Mouse (Mus musculus) stomach, postnatal 0 days (tissue): ENCODE results near the gene Cnrip1. TPM values are rescaled to one million over a fixed set of nuclear protein-coding genes. Genes with fewer than 3 reads are reported as not detected.
"Not testable (repeated sequence)": the region's sequence is repeated elsewhere in the genome, so short reads cannot be mapped to it uniquely, and the experiment has no call there.

Experiments
- ATAC-seq: fragments of 200-750 bp; cut with Nextera tagmentation; 2 replicates; pipeline ENCODE4 v1.8.0; 2017; ENCODE audit not compliant: low FRiP score, low TSS enrichment
- DNase-seq: peaks from one replicate; pipeline ENCODE4 v3.0.0-alpha.2; 2016; ENCODE audit warnings: low spot score
- H3K27ac ChIP-seq: fragments of 300-500 bp; sonication (generic); replicated peaks from 2 replicates; pipeline ENCODE4 v1.5.1; 2014; ENCODE audit warnings: mild to moderate bottlenecking, control low read depth
- H3K27me3 ChIP-seq: fragments of 300-500 bp; sonication (generic); 2 replicates; pipeline ENCODE4 v1.6.1; 2014; ENCODE audit warnings: low read length; ENCODE audit not compliant: control insufficient read depth, insufficient read depth
- H3K36me3 ChIP-seq: fragments of 300-500 bp; sonication (generic); 2 replicates; pipeline ENCODE4 v1.6.1; 2014; ENCODE audit warnings: low read length, mixed read lengths; ENCODE audit not compliant: control insufficient read depth, insufficient read depth
- H3K4me1 ChIP-seq: fragments of 300-500 bp; sonication (generic); replicated peaks from 2 replicates; pipeline ENCODE4 v1.6.1; 2014; ENCODE audit warnings: antibody characterized with exemption; ENCODE audit not compliant: control insufficient read depth, insufficient read depth
- H3K4me2 ChIP-seq: fragments of 300-500 bp; sonication (generic); replicated peaks from 2 replicates; pipeline ENCODE4 v1.6.1; 2014; ENCODE audit warnings: low read depth, mild to moderate bottlenecking, control low read depth, moderate library complexity
- H3K4me3 ChIP-seq: fragments of 300-500 bp; sonication (generic); 2 replicates; pipeline ENCODE4 v1.5.1; 2014; ENCODE audit warnings: low read depth, low read length, control low read depth
- H3K9ac ChIP-seq: fragments of 300-500 bp; sonication (generic); 2 replicates; pipeline ENCODE4 v1.6.1; 2014; ENCODE audit warnings: mild to moderate bottlenecking, low read length, control low read depth, mixed read lengths
- H3K9me3 ChIP-seq: fragments of 300-500 bp; sonication (generic); 2 replicates; pipeline ENCODE4 v1.6.1; 2016; ENCODE audit warnings: low read length; ENCODE audit not compliant: control insufficient read depth
- CTCF ChIP-seq: IDR thresholded peaks from 2 replicates; pipeline ENCODE4 v1.5.1; 2016; ENCODE audit warnings: antibody characterized with exemption, low read depth, mild to moderate bottlenecking, moderate library complexity
- EP300 ChIP-seq: optimal IDR thresholded peaks from 2 replicates; pipeline ENCODE3; 2016; ENCODE audit warnings: antibody characterized with exemption
- WGBS: fragments of 180-500 bp; shearing (Covaris S2); extraction: QIAGEN DNeasy Blood & Tissue Kit; methylation state at CpG from one replicate; pipeline ENCODE4 v1.1.7; 2014; 5-methylcytosine and 5-hydroxymethylcytosine counted together
- polyA plus RNA-seq: library from polyadenylated mRNA; unstranded; fragments of >200 nt; fragmentation: Nextera tagmentation; extraction: Ambion mirVana; gene quantifications from 2 replicates; pipeline ENCODE4 v1.2.1, GENCODE M21; 2015

Cnrip1 gene
- polyA plus RNA-seq, 1 experiment from 2014 or later = 15.1 TPM

GRCm38 (mm10) chr11:17045806-17046205 lies 5.6 kb upstream of the Cnrip1 start:
- DNase-seq (no peak), ATAC-seq (no peak)
- Histone ChIP-seq H3K36me3 (no peaks in the 10 kb centered on the region), H3K27ac (no peak overlapping the region), H3K9me3 (no peaks in the 10 kb centered on the region), H3K9ac (no peak overlapping the region), H3K4me2 (no peak overlapping the region), H3K27me3 (no peaks in the 10 kb centered on the region), H3K4me3 (no peak overlapping the region), H3K4me1 (no peaks in the 10 kb centered on the region)
- TF ChIP-seq CTCF (no peak), EP300 (no peak)
- 85% methylated on average over 2 of the region's 2 CpGs for WGBS

GRCm38 (mm10) chr11:17052476-17053049 lies 1.2 kb downstream of the Cnrip1 start:
- TF ChIP-seq CTCF = no peak
- ATAC-seq = no peak
- Histone ChIP-seq H3K27ac (peak overlapping the region; percentile 81), H3K4me2 (peak overlapping the region; percentile 63), H3K36me3 (no peaks in the 10 kb centered on the region), H3K9ac (peak overlapping the region; percentile 71), H3K4me1 (no peaks in the 10 kb centered on the region), H3K4me3 (peak overlapping the region; percentile 57), H3K27me3 (no peaks in the 10 kb centered on the region), H3K9me3 (no peaks in the 10 kb centered on the region)
- no peak for DNase-seq
- 19% methylated on average over 6 of the region's 6 CpGs for WGBS

GRCm38 (mm10) chr11:17069360-17069759 lies 18.0 kb downstream of the Cnrip1 start:
- not testable (repeated sequence) for H3K9me3 ChIP-seq, H3K9ac ChIP-seq, H3K4me2 ChIP-seq, DNase-seq, ATAC-seq, H3K4me3 ChIP-seq, H3K36me3 ChIP-seq, H3K27ac ChIP-seq, H3K27me3 ChIP-seq, H3K4me1 ChIP-seq
- 95% methylated on average over 2 of the region's 2 CpGs for WGBS

GRCm38 (mm10) chr11:17075656-17076055 lies 24.3 kb downstream of the Cnrip1 start:
- Histone ChIP-seq H3K4me1 (no peaks in the 10 kb centered on the region), H3K4me3 (no peak overlapping the region), H3K27me3 (no peaks in the 10 kb centered on the region), H3K4me2 (no peak overlapping the region), H3K9ac (no peak overlapping the region), H3K27ac (no peak overlapping the region), H3K36me3 (no peaks in the 10 kb centered on the region), H3K9me3 (no peaks in the 10 kb centered on the region)
- ATAC-seq = no peak
- TF ChIP-seq EP300 (no peak), CTCF (no peak)
- DNase-seq = no peak
- 94% methylated on average over 2 of the region's 2 CpGs for WGBS

GRCm38 (mm10) chr11:17082086-17082485 lies 30.7 kb downstream of the Cnrip1 start:
- no peak overlapping the region for H3K9ac ChIP-seq
- no peaks in the 10 kb centered on the region for H3K9me3 ChIP-seq
- TF ChIP-seq CTCF = no peak
- no peak for TF ChIP-seq EP300
- H3K36me3 ChIP-seq = no peaks in the 10 kb centered on the region
- no peak overlapping the region for H3K4me3 ChIP-seq
- H3K4me1 ChIP-seq = no peaks in the 10 kb centered on the region
- DNase-seq (no peak), ATAC-seq (no peak)
- H3K27ac ChIP-seq = no peak overlapping the region
- H3K4me2 ChIP-seq = no peak overlapping the region
- 65% methylated on average over 3 of the region's 3 CpGs for WGBS
- H3K27me3 ChIP-seq = no peaks in the 10 kb centered on the region

- no peaks in the 10 kb centered on the region for H3K27me3 ChIP-seq
- H3K4me3 ChIP-seq = no peak overlapping the region
- ATAC-seq = no peak; the same call in 1 of the 2 replicates
- DNase-seq = no peak
- no peak overlapping the region for H3K27ac ChIP-seq
- H3K9ac ChIP-seq = no peak overlapping the region
- no peaks in the 10 kb centered on the region for H3K9me3 ChIP-seq
- TF ChIP-seq CTCF (peak; percentile 85), EP300 (no peak)
- no peak overlapping the region for H3K4me2 ChIP-seq
- WGBS = 39% methylated on average over 2 of the region's 2 CpGs
- H3K36me3 ChIP-seq = no peaks in the 10 kb centered on the region
- H3K4me1 ChIP-seq = no peaks in the 10 kb centered on the region
Measured at GRCm38 (mm10) chr11:17082953-17083352, 31.6 kb downstream of the Cnrip1 start.
